Mouse (Mus musculus): Measurements from ENCODE around the gene Gm20696. TPM values are rescaled to one million over a fixed set of nuclear protein-coding genes. Genes with fewer than 3 reads are reported as not detected.

The Gm20696 gene
- polyA plus RNA-seq, 1 experiment from 2014 or later: 2.5 TPM

- no peak overlapping the region for H3K9ac ChIP-seq (replicated peaks; ENCODE audit: low read length)
- WGBS: 97% methylated on average over 2 of the region's 2 CpGs
- no peak for ATAC-seq (replicated peaks; ENCODE audit: insufficient number of reproducible peaks, low FRiP score, low TSS enrichment, low read depth)
Observed at GRCm38 (mm10) chr6:99325881-99326280, 340.7 kb downstream of the Gm20696 start.

GRCm38 (mm10) chr6:99325461-99325860 is 341.1 kb downstream of the Gm20696 start:
- 89% methylated on average over 5 of the region's 5 CpGs for WGBS
- no peaks in the 10 kb centered on the region for H3K9me3 ChIP-seq (replicated peaks; ENCODE audit: control insufficient read depth, low read length)
- ATAC-seq (replicated peaks; ENCODE audit: insufficient number of reproducible peaks, low FRiP score, low TSS enrichment, low read depth) (no peak), DNase-seq (ENCODE audit: low spot score) (no peak)
- H3K27me3 ChIP-seq (ENCODE audit: control insufficient read depth, insufficient read depth, low read length): no peaks in the 10 kb centered on the region
- no peaks in the 10 kb centered on the region for H3K4me1 ChIP-seq (ENCODE audit: control insufficient read depth, insufficient read depth, low read length)
- H3K36me3 ChIP-seq (replicated peaks; ENCODE audit: control insufficient read depth, insufficient read depth, low read depth, low read length): no peaks in the 10 kb centered on the region
- H3K4me3 ChIP-seq (ENCODE audit: low read depth, low read length): no peak overlapping the region
- H3K27ac ChIP-seq (replicated peaks; ENCODE audit: low read depth, low read length): no peak overlapping the region
- no peak overlapping the region for H3K4me2 ChIP-seq (ENCODE audit: low read depth, low read length)
- no peak overlapping the region for H3K9ac ChIP-seq (replicated peaks; ENCODE audit: low read length)

More at GRCm38 (mm10) chr6:99325881-99326280, 340.7 kb downstream of the Gm20696 start:
- no peaks in the 10 kb centered on the region for H3K27me3 ChIP-seq (ENCODE audit: control insufficient read depth, insufficient read depth, low read length)
- no peak overlapping the region for H3K4me3 ChIP-seq (ENCODE audit: low read depth, low read length)
- H3K4me2 ChIP-seq (ENCODE audit: low read depth, low read length): no peak overlapping the region
- H3K9me3 ChIP-seq (replicated peaks; ENCODE audit: control insufficient read depth, low read length): no peaks in the 10 kb centered on the region
- no peak for DNase-seq (ENCODE audit: low spot score)
- no peaks in the 10 kb centered on the region for H3K4me1 ChIP-seq (ENCODE audit: control insufficient read depth, insufficient read depth, low read length)
- H3K27ac ChIP-seq (replicated peaks; ENCODE audit: low read depth, low read length): no peak overlapping the region
- no peaks in the 10 kb centered on the region for H3K36me3 ChIP-seq (replicated peaks; ENCODE audit: control insufficient read depth, insufficient read depth, low read depth, low read length)

- no peak overlapping the region for H3K4me3 ChIP-seq (ENCODE audit: low read depth, low read length)
- H3K4me2 ChIP-seq (ENCODE audit: low read depth, low read length): no peak overlapping the region
- WGBS: 85% methylated on average over 8 of the region's 8 CpGs
- H3K27ac ChIP-seq (replicated peaks; ENCODE audit: low read depth, low read length): no peak overlapping the region
- no peak overlapping the region for H3K9ac ChIP-seq (replicated peaks; ENCODE audit: low read length)
- H3K36me3 ChIP-seq (replicated peaks; ENCODE audit: control insufficient read depth, insufficient read depth, low read depth, low read length): no peaks in the 10 kb centered on the region
- ATAC-seq (replicated peaks; ENCODE audit: insufficient number of reproducible peaks, low FRiP score, low TSS enrichment, low read depth) (no peak), DNase-seq (ENCODE audit: low spot score) (no peak)
- no peaks in the 10 kb centered on the region for H3K9me3 ChIP-seq (replicated peaks; ENCODE audit: control insufficient read depth, low read length)
- H3K27me3 ChIP-seq (ENCODE audit: control insufficient read depth, insufficient read depth, low read length): no peaks in the 10 kb centered on the region
- 0 out of 2 replicates have a peak, but pooled peaks cover 4% of the 10 kb centered on the region for H3K4me1 ChIP-seq (ENCODE audit: control insufficient read depth, insufficient read depth, low read length)
Observed at GRCm38 (mm10) chr6:99322132-99322904, 344.3 kb downstream of the Gm20696 start.

GRCm38 (mm10) chr6:99320444-99320843 is 346.2 kb downstream of the Gm20696 start:
- WGBS: 60% methylated on average over 8 of the region's 8 CpGs
- DNase-seq (ENCODE audit: low spot score) (no peak), ATAC-seq (replicated peaks; ENCODE audit: insufficient number of reproducible peaks, low FRiP score, low TSS enrichment, low read depth) (peak; percentile 36; the same call in 1 of the 2 replicates)
- Histone ChIP-seq H3K9me3 (replicated peaks; ENCODE audit: control insufficient read depth, low read length) (no peaks in the 10 kb centered on the region), H3K4me2 (ENCODE audit: low read depth, low read length) (no peak overlapping the region), H3K36me3 (replicated peaks; ENCODE audit: control insufficient read depth, insufficient read depth, low read depth, low read length) (no peaks in the 10 kb centered on the region), H3K4me1 (ENCODE audit: control insufficient read depth, insufficient read depth, low read length) (0 out of 2 replicates have a peak, but pooled peaks cover 4% of the 10 kb centered on the region), H3K4me3 (ENCODE audit: low read depth, low read length) (no peak overlapping the region), H3K27ac (replicated peaks; ENCODE audit: low read depth, low read length) (no peak overlapping the region), H3K27me3 (ENCODE audit: control insufficient read depth, insufficient read depth, low read length) (no peaks in the 10 kb centered on the region), H3K9ac (replicated peaks; ENCODE audit: low read length) (no peak overlapping the region)

GRCm38 (mm10) chr6:99319415-99320405 is 346.9 kb downstream of the Gm20696 start:
- no peak overlapping the region for H3K9ac ChIP-seq (replicated peaks; ENCODE audit: low read length)
- no peaks in the 10 kb centered on the region for H3K27me3 ChIP-seq (ENCODE audit: control insufficient read depth, insufficient read depth, low read length)
- no peak overlapping the region for H3K4me3 ChIP-seq (ENCODE audit: low read depth, low read length)
- WGBS: 62% methylated on average over 19 of the region's 19 CpGs
- H3K4me2 ChIP-seq (ENCODE audit: low read depth, low read length): no peak overlapping the region
- ATAC-seq (replicated peaks; ENCODE audit: insufficient number of reproducible peaks, low FRiP score, low TSS enrichment, low read depth) (peak; percentile 63), DNase-seq (ENCODE audit: low spot score) (no peak)
- 0 out of 2 replicates have a peak, but pooled peaks cover 4% of the 10 kb centered on the region for H3K4me1 ChIP-seq (ENCODE audit: control insufficient read depth, insufficient read depth, low read length)
- no peak overlapping the region for H3K27ac ChIP-seq (replicated peaks; ENCODE audit: low read depth, low read length)
- no peaks in the 10 kb centered on the region for H3K36me3 ChIP-seq (replicated peaks; ENCODE audit: control insufficient read depth, insufficient read depth, low read depth, low read length)
- H3K9me3 ChIP-seq (replicated peaks; ENCODE audit: control insufficient read depth, low read length): no peaks in the 10 kb centered on the region

GRCm38 (mm10) chr6:99314746-99315145 is 351.9 kb downstream of the Gm20696 start:
- Histone ChIP-seq H3K9me3 (replicated peaks; ENCODE audit: control insufficient read depth, low read length) (no peaks in the 10 kb centered on the region), H3K4me3 (ENCODE audit: low read depth, low read length) (no peak overlapping the region), H3K27me3 (ENCODE audit: control insufficient read depth, insufficient read depth, low read length) (no peaks in the 10 kb centered on the region), H3K36me3 (replicated peaks; ENCODE audit: control insufficient read depth, insufficient read depth, low read depth, low read length) (no peaks in the 10 kb centered on the region), H3K4me2 (ENCODE audit: low read depth, low read length) (no peak overlapping the region), H3K9ac (replicated peaks; ENCODE audit: low read length) (no peak overlapping the region), H3K4me1 (ENCODE audit: control insufficient read depth, insufficient read depth, low read length) (0 out of 2 replicates have a peak, but pooled peaks cover 1% of the 10 kb centered on the region), H3K27ac (replicated peaks; ENCODE audit: low read depth, low read length) (no peak overlapping the region)
- DNase-seq (ENCODE audit: low spot score) (no peak), ATAC-seq (replicated peaks; ENCODE audit: insufficient number of reproducible peaks, low FRiP score, low TSS enrichment, low read depth) (no peak)
- 55% methylated on average over 3 of the region's 3 CpGs for WGBS

GRCm38 (mm10) chr6:99310529-99310928 is 356.1 kb downstream of the Gm20696 start:
- no peak for ATAC-seq (replicated peaks; ENCODE audit: insufficient number of reproducible peaks, low FRiP score, low TSS enrichment, low read depth)
- no peak overlapping the region for H3K9ac ChIP-seq (replicated peaks; ENCODE audit: low read length)
- H3K4me1 ChIP-seq (ENCODE audit: control insufficient read depth, insufficient read depth, low read length): no peaks in the 10 kb centered on the region
- no peak overlapping the region for H3K27ac ChIP-seq (replicated peaks; ENCODE audit: low read depth, low read length)
- WGBS: 73% methylated on average over 12 of the region's 12 CpGs
- no peaks in the 10 kb centered on the region for H3K36me3 ChIP-seq (replicated peaks; ENCODE audit: control insufficient read depth, insufficient read depth, low read depth, low read length)
- no peak for DNase-seq (ENCODE audit: low spot score)
- no peaks in the 10 kb centered on the region for H3K27me3 ChIP-seq (ENCODE audit: control insufficient read depth, insufficient read depth, low read length)
- no peak overlapping the region for H3K4me2 ChIP-seq (ENCODE audit: low read depth, low read length)
- no peaks in the 10 kb centered on the region for H3K9me3 ChIP-seq (replicated peaks; ENCODE audit: control insufficient read depth, low read length)
- H3K4me3 ChIP-seq (ENCODE audit: low read depth, low read length): no peak overlapping the region

All from embryonic facial prominence, embryonic 11.5 days (tissue).